Mouse (Mus musculus): ENCODE measurements around the gene Snrpd3.
"Not testable (repeated sequence)": the region's sequence is repeated elsewhere in the genome, so short reads cannot be mapped to it uniquely, and the experiment has no call there.

DNA sequence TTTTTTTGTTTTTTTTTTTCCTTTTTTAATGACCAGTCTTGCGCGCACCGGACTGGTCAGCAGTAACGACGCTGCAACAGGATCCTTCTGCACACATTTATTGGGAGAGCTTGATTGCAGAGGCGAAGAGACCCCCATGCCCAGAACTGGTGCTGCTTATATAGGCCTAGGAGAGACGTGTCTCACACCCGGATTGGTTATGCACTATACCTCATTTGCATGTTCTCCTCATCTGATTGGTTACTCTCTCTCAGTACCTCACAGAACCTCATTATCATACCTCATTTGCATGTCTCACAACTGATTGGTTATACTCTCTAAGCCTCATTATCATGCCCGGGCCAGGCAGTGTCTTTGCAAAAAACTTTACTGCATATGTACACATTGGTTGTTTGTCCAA is 8.1 kb downstream of the Snrpd3 start:
- not testable (repeated sequence) for TF ChIP-seq EP300 (optimal IDR thresholded peaks at IDR 0.05); CTCF (IDR thresholded peaks at IDR 0.05; ENCODE audit: low read depth)
